Mouse (Mus musculus) forebrain, embryonic 16.5 days (tissue): ENCODE measurements around the gene Med18. TPM values are rescaled to one million over a fixed set of nuclear protein-coding genes. Genes with fewer than 3 reads are reported as not detected.
"Not testable (repeated sequence)": the region's sequence is repeated elsewhere in the genome, so short reads cannot be mapped to it uniquely, and the experiment has no call there.

ENCODE experiments used
- ATAC-seq: fragments of 200-750 bp; cut with Nextera tagmentation; 2 replicates; pipeline ENCODE4 v1.8.0; 2017; ENCODE audit warnings: mild to moderate bottlenecking, moderate library complexity
- H3K27ac ChIP-seq: fragments of 300-500 bp; sonication (generic); 2 replicates; pipeline ENCODE4 v1.5.1; 2014; ENCODE audit warnings: low read length, control low read depth
- H3K27me3 ChIP-seq: fragments of 300-500 bp; sonication (generic); replicated peaks from 2 replicates; pipeline ENCODE4 v1.6.1; 2014; ENCODE audit warnings: low read length; ENCODE audit not compliant: control insufficient read depth, insufficient read depth
- H3K36me3 ChIP-seq: fragments of 300-500 bp; sonication (generic); 2 replicates; pipeline ENCODE4 v1.6.1; 2014; ENCODE audit not compliant: control insufficient read depth, insufficient read depth
- H3K4me1 ChIP-seq: fragments of 300-500 bp; sonication (generic); replicated peaks from 2 replicates; pipeline ENCODE4 v1.6.1; 2014; ENCODE audit warnings: low read length; ENCODE audit not compliant: control insufficient read depth, insufficient read depth
- H3K4me2 ChIP-seq: fragments of 300-500 bp; sonication (generic); 2 replicates; pipeline ENCODE4 v1.6.1; 2014; ENCODE audit warnings: mild to moderate bottlenecking, low read length, control low read depth
- H3K4me3 ChIP-seq: fragments of 300-500 bp; sonication (generic); replicated peaks from 2 replicates; pipeline ENCODE4 v1.5.1; 2014; ENCODE audit warnings: mild to moderate bottlenecking, low read length, control low read depth
- H3K9ac ChIP-seq: fragments of 300-500 bp; sonication (generic); replicated peaks from 2 replicates; pipeline ENCODE4 v1.6.1; 2014; ENCODE audit warnings: low read depth, low read length, control low read depth
- H3K9me3 ChIP-seq: fragments of 300-500 bp; sonication (generic); 2 replicates; pipeline ENCODE4 v1.6.1; 2016; ENCODE audit warnings: low read length; ENCODE audit not compliant: control insufficient read depth
- WGBS: fragments of 180-500 bp; shearing (Covaris S2); extraction: QIAGEN DNeasy Blood & Tissue Kit; methylation state at CpG from one replicate; pipeline ENCODE4 v1.1.7; 2014; 5-methylcytosine and 5-hydroxymethylcytosine counted together
- polyA plus RNA-seq: library from polyadenylated mRNA; unstranded; fragments of >200 nt; fragmentation: Nextera tagmentation; extraction: Ambion mirVana; gene quantifications from 2 replicates; pipeline ENCODE4 v1.2.1, GENCODE M21; 2015

Gene Med18
- polyA plus RNA-seq, 1 experiment from 2014 or later: 23.5 TPM

GRCm38 (mm10) chr4:132428022-132428542 lies 35.6 kb downstream of the Med18 start:
- no peaks in the 10 kb centered on the region for H3K4me1 ChIP-seq
- 74% methylated on average over 9 of the region's 9 CpGs for WGBS
- H3K9me3 ChIP-seq: no peaks in the 10 kb centered on the region
- no peak overlapping the region for H3K27ac ChIP-seq
- no peak for ATAC-seq
- no peaks in the 10 kb centered on the region for H3K36me3 ChIP-seq
- no peak overlapping the region for H3K4me2 ChIP-seq
- no peaks in the 10 kb centered on the region for H3K27me3 ChIP-seq
- H3K9ac ChIP-seq: no peak overlapping the region
- H3K4me3 ChIP-seq: no peak overlapping the region

- no peak for ATAC-seq
- H3K4me2 ChIP-seq: no peak overlapping the region
- no peak overlapping the region for H3K27ac ChIP-seq
- H3K27me3 ChIP-seq: no peaks in the 10 kb centered on the region
- H3K4me3 ChIP-seq: no peak overlapping the region
- H3K9me3 ChIP-seq: no peaks in the 10 kb centered on the region
- peaks cover 4% of the 10 kb centered on the region for H3K4me1 ChIP-seq
- no peak overlapping the region for H3K9ac ChIP-seq
- WGBS: 79% methylated on average over 4 of the region's 4 CpGs
- no peaks in the 10 kb centered on the region for H3K36me3 ChIP-seq
Observed at GRCm38 (mm10) chr4:132427493-132427892, 36.2 kb downstream of the Med18 start.

GRCm38 (mm10) chr4:132426021-132426420 lies 37.7 kb downstream of the Med18 start:
- Histone ChIP-seq H3K27me3 (no peaks in the 10 kb centered on the region), H3K36me3 (no peaks in the 10 kb centered on the region), H3K9me3 (no peaks in the 10 kb centered on the region), H3K4me3 (no peak overlapping the region), H3K4me2 (no peak overlapping the region), H3K9ac (no peak overlapping the region), H3K27ac (no peak overlapping the region), H3K4me1 (peaks cover 6% of the 10 kb centered on the region)
- ATAC-seq: no peak
- 49% methylated on average over 2 of the region's 2 CpGs for WGBS

- Histone ChIP-seq H3K4me2 (no peak overlapping the region), H3K27me3 (no peaks in the 10 kb centered on the region), H3K27ac (no peak overlapping the region), H3K4me1 (peaks cover 11% of the 10 kb centered on the region), H3K9me3 (no peaks in the 10 kb centered on the region), H3K9ac (no peak overlapping the region), H3K4me3 (no peak overlapping the region), H3K36me3 (no peaks in the 10 kb centered on the region)
- 92% methylated on average over 5 of the region's 5 CpGs for WGBS
- ATAC-seq: no peak
Observed at GRCm38 (mm10) chr4:132424765-132425164, 39.0 kb downstream of the Med18 start.

- Histone ChIP-seq H3K4me3 (peak within 1 kb of the TSS; percentile 96), H3K9me3 (no peaks in the 10 kb centered on the region), H3K4me1 (peaks cover 11% of the 10 kb centered on the region), H3K4me2 (peak within 1 kb of the TSS; percentile 74), H3K27ac (peak within 1 kb of the TSS; percentile 94), H3K9ac (peak within 1 kb of the TSS; percentile 91), H3K27me3 (no peaks in the 10 kb centered on the region), H3K36me3 (no peaks in the 10 kb centered on the region)
- WGBS: 0% methylated on average over 67 of the region's 73 CpGs
- peak; percentile 96 for ATAC-seq
Observed at GRCm38 (mm10) chr4:132421923-132422782, 41.6 kb downstream of the Med18 start, which contains the start of gene Phactr4. Phactr4 (minus strand) TSS chr4:132422489.

GRCm38 (mm10) chr4:132421556-132421922 lies 42.2 kb downstream of the Med18 start:
- H3K4me3 ChIP-seq: peak overlapping the region; percentile 96
- H3K27ac ChIP-seq: peak overlapping the region; percentile 94
- no peaks in the 10 kb centered on the region for H3K9me3 ChIP-seq
- ATAC-seq: peak; percentile 41
- H3K4me2 ChIP-seq: peak overlapping the region; percentile 74
- 0% methylated on average over 11 of the region's 13 CpGs for WGBS
- H3K36me3 ChIP-seq: no peaks in the 10 kb centered on the region
- H3K27me3 ChIP-seq: no peaks in the 10 kb centered on the region
- peaks cover 11% of the 10 kb centered on the region for H3K4me1 ChIP-seq
- peak overlapping the region; percentile 91 for H3K9ac ChIP-seq

GRCm38 (mm10) chr4:132420471-132420870 lies 43.2 kb downstream of the Med18 start:
- Histone ChIP-seq H3K9ac (no peak overlapping the region), H3K27ac (no peak overlapping the region), H3K36me3 (no peaks in the 10 kb centered on the region), H3K4me1 (peaks cover 11% of the 10 kb centered on the region), H3K4me2 (peak overlapping the region; percentile 74), H3K9me3 (no peaks in the 10 kb centered on the region), H3K27me3 (no peaks in the 10 kb centered on the region), H3K4me3 (no peak overlapping the region; the same call in 1 of the 2 replicates)
- WGBS: 58% methylated on average over 5 of the region's 5 CpGs
- ATAC-seq: no peak

- Histone ChIP-seq H3K9me3 (no peaks in the 10 kb centered on the region), H3K27ac (no peak overlapping the region), H3K4me1 (peaks cover 5% of the 10 kb centered on the region), H3K4me3 (no peak overlapping the region), H3K36me3 (no peaks in the 10 kb centered on the region), H3K4me2 (no peak overlapping the region), H3K27me3 (no peaks in the 10 kb centered on the region), H3K9ac (no peak overlapping the region)
- no peak for ATAC-seq
Observed at GRCm38 (mm10) chr4:132415966-132416365, 47.8 kb downstream of the Med18 start.

GRCm38 (mm10) chr4:132413257-132413656 lies 50.5 kb downstream of the Med18 start:
- not testable (repeated sequence) for H3K4me1 ChIP-seq, H3K27me3 ChIP-seq, H3K9me3 ChIP-seq, H3K36me3 ChIP-seq, H3K27ac ChIP-seq, H3K9ac ChIP-seq, H3K4me3 ChIP-seq, ATAC-seq, H3K4me2 ChIP-seq
- 94% methylated on average over 4 of the region's 4 CpGs for WGBS
